Mouse (Mus musculus): ENCODE results near the gene Tmem138.

- TF ChIP-seq POLR2A (IDR thresholded peaks at IDR 0.05; ENCODE audit: borderline replicate concordance, low read depth, low read length) (no peak), CTCF (IDR thresholded peaks at IDR 0.05; ENCODE audit: low read depth, low read length) (no peak)
Observed at GRCm38 (mm10) chr19:10589127-10589857, 12.1 kb upstream of the Tmem138 start.

Data from bone marrow macrophage, adult 2 months (primary cell).